Mouse (Mus musculus) left cerebral cortex, adult 6 months (tissue): Measurements from ENCODE around the gene Mcrip2. TPM values are rescaled to one million over a fixed set of nuclear protein-coding genes. Genes with fewer than 3 reads are reported as not detected.

ENCODE experiments used
- long read RNA-seq, 2 experiments: library from polyadenylated mRNA; unstranded; transcript quantifications; one replicate each; pipeline ENCODE4 v2.0.0; 2019 to 2020
- polyA plus RNA-seq: library from polyadenylated mRNA; unstranded; fragments of <200 nt; fragmentation: Nextera tagmentation; gene quantifications from 2 replicates; pipeline ENCODE4 v1.2.3, GENCODE M21; 2021

Mcrip2 gene
- 35.6 and 38.4 TPM in 2 replicates for polyA plus RNA-seq
- long read RNA-seq, experiment 1, transcript Mcrip2-201 (5 exons, 842 nt), result major isoform, 5 of 17 reads
- long read RNA-seq, experiment 1, partial matches to known transcripts, result 10 of 17 reads
- long read RNA-seq, experiment 1, other reads (novel, unspliced or antisense), result 2 of 17 reads
- long read RNA-seq, experiment 2, transcript Mcrip2-201 (5 exons, 842 nt), result major isoform, 10 of 22 reads
- long read RNA-seq, experiment 2, partial matches to known transcripts, result 10 of 22 reads
- long read RNA-seq, experiment 2, other reads (novel, unspliced or antisense), result 1 of 22 reads

GRCm38 (mm10) chr17:25868601-25869191, at the start of gene Mcrip2:
TSS of gene Mcrip2 (minus strand) at chr17:25868764.

GRCm38 (mm10) chr17:25880196-25880910, 11.8 kb upstream of the Mcrip2 start, which contains the start of gene Wfikkn1:
TSS of gene Wfikkn1 (minus strand) at chr17:25880858.

GRCm38 (mm10) chr17:25874721-25875170, 6.2 kb upstream of the Mcrip2 start, which contains the start of gene Mettl26:
TSS of gene Mettl26 (plus strand) at chr17:25875074.

GRCm38 (mm10) chr17:25860832-25861703, 7.5 kb downstream of the Mcrip2 start, which contains the start of gene Wdr90:
TSS of gene Wdr90 (minus strand) at chr17:25861501.

GRCm38 (mm10) chr17:25844396-25844901, 24.1 kb downstream of the Mcrip2 start, which contains the start of gene Rhot2:
TSS of gene Rhot2 (minus strand) at chr17:25844851.

GRCm38 (mm10) chr17:25841117-25841880, 27.3 kb downstream of the Mcrip2 start, which contains the start of gene Gm20683:
TSS of gene Gm20683 (minus strand) at chr17:25841763.

GRCm38 (mm10) chr17:25837076-25837410, 31.5 kb downstream of the Mcrip2 start, which contains the start of gene Rhbdl1:
TSS of gene Rhbdl1 (minus strand) at chr17:25837295.

GRCm38 (mm10) chr17:25833291-25833663, 35.3 kb downstream of the Mcrip2 start, which contains the start of gene Stub1:
TSS of gene Stub1 (minus strand) at chr17:25833404.

GRCm38 (mm10) chr17:25828712-25829557, 39.6 kb downstream of the Mcrip2 start, which contains the start of gene Jmjd8:
TSS of gene Jmjd8 (plus strand) at chr17:25828867.

GRCm38 (mm10) chr17:25823452-25823851, 45.1 kb downstream of the Mcrip2 start, which contains the start of gene Wdr24:
TSS of gene Wdr24 (plus strand) at chr17:25823627.

Other genes with a start within 250 kb of the Mcrip2 start
- 835 and 992 TPM in 2 replicates for gene Gng13, start 151.6 kb downstream of the Mcrip2 start, polyA plus RNA-seq
- 0.97 and 1.5 TPM in 2 replicates for gene Chtf18, start 141.3 kb downstream of the Mcrip2 start, polyA plus RNA-seq
- gene Rpusd1, start 141.1 kb downstream of the Mcrip2 start, polyA plus RNA-seq, result 59.3 and 64.4 TPM in 2 replicates
- gene Mslnl, start 132.7 kb downstream of the Mcrip2 start, polyA plus RNA-seq, result 0.20 and 0.21 TPM in 2 replicates
- 0.72 and 1.0 TPM in 2 replicates for gene Msln, start 114.4 kb downstream of the Mcrip2 start, polyA plus RNA-seq
- gene Narfl, start 95.0 kb downstream of the Mcrip2 start, polyA plus RNA-seq, result 27.4 and 37.4 TPM in 2 replicates
- gene Haghl, start 83.1 kb downstream of the Mcrip2 start, polyA plus RNA-seq, result 114 and 123 TPM in 2 replicates
- gene Ccdc78, start 82.2 kb downstream of the Mcrip2 start, polyA plus RNA-seq, result 0.31 and 0.39 TPM in 2 replicates
- 147 and 187 TPM in 2 replicates for gene Fam173a, start 75.9 kb downstream of the Mcrip2 start, polyA plus RNA-seq
- gene AC134908.4, start 73.1 kb downstream of the Mcrip2 start, polyA plus RNA-seq, result 4.0 and 5.4 TPM in 2 replicates
- gene Metrn, start 71.6 kb downstream of the Mcrip2 start, polyA plus RNA-seq, result 11.7 and 12.8 TPM in 2 replicates
- 213 and 331 TPM in 2 replicates for gene Fbxl16, start 59.7 kb downstream of the Mcrip2 start, polyA plus RNA-seq
- 12.1 and 16.0 TPM in 2 replicates for gene Wdr24, start 45.1 kb downstream of the Mcrip2 start, polyA plus RNA-seq
- gene Jmjd8, start 39.9 kb downstream of the Mcrip2 start, polyA plus RNA-seq, result 31.5 and 33.5 TPM in 2 replicates
- 348 and 416 TPM in 2 replicates for gene Stub1, start 35.4 kb downstream of the Mcrip2 start, polyA plus RNA-seq
- 10.7 and 55.8 TPM in 2 replicates for gene Rhbdl1, start 31.5 kb downstream of the Mcrip2 start, polyA plus RNA-seq
- 1.4 and 5.1 TPM in 2 replicates for gene Gm20683, start 27.0 kb downstream of the Mcrip2 start, polyA plus RNA-seq
- 7.3 and 8.2 TPM in 2 replicates for gene Rhot2, start 23.9 kb downstream of the Mcrip2 start, polyA plus RNA-seq
- 1.5 and 2.0 TPM in 2 replicates for gene Wdr90, start 7.3 kb downstream of the Mcrip2 start, polyA plus RNA-seq
- 65.7 and 79.7 TPM in 2 replicates for gene Mettl26, start 6.3 kb upstream of the Mcrip2 start, polyA plus RNA-seq
- gene Wfikkn1, start 12.1 kb upstream of the Mcrip2 start, polyA plus RNA-seq, result 0.06 and 0.07 TPM in 2 replicates
- 8.7 and 18.7 TPM in 2 replicates for gene Rab40c, start 51.0 kb upstream of the Mcrip2 start, polyA plus RNA-seq
- gene Pigq, start 76.2 kb upstream of the Mcrip2 start, polyA plus RNA-seq, result 94.5 and 96.0 TPM in 2 replicates
- gene Nhlrc4, start 76.2 kb upstream of the Mcrip2 start, polyA plus RNA-seq, result 0.26 and 0.48 TPM in 2 replicates
- gene A930017K11Rik, start 83.8 kb upstream of the Mcrip2 start, polyA plus RNA-seq, result 0.49 and 0.78 TPM in 2 replicates
- 9.2 and 14.4 TPM in 2 replicates for gene Capn15, start 117.0 kb upstream of the Mcrip2 start, polyA plus RNA-seq
- gene Rab11fip3, start 200.8 kb upstream of the Mcrip2 start, polyA plus RNA-seq, result 7.5 and 13.3 TPM in 2 replicates
- gene Decr2, start 221.6 kb upstream of the Mcrip2 start, polyA plus RNA-seq, result 39.5 and 46.4 TPM in 2 replicates
- gene Nme4, start 226.8 kb upstream of the Mcrip2 start, polyA plus RNA-seq, result 6.0 and 6.4 TPM in 2 replicates
- gene Tmem8, start 244.5 kb upstream of the Mcrip2 start, polyA plus RNA-seq, result 3.1 TPM in 2 replicates